Mouse (Mus musculus) lung, postnatal 36 days (tissue): Measurements from ENCODE around the gene Rbm12.

Experiments used
- DNase-seq: peaks from one replicate; pipeline ENCODE4 v3.0.0; 2022; ENCODE audit warnings: mixed read lengths

Gene Rbm12

GRCm38 (mm10) chr2:156079183-156079560 is 32.6 kb downstream of the Rbm12 start:
- no peak for DNase-seq

- DNase-seq: no peak
Measured at GRCm38 (mm10) chr2:156078421-156079182, 33.2 kb downstream of the Rbm12 start.

GRCm38 (mm10) chr2:156077461-156077860 is 34.3 kb downstream of the Rbm12 start:
- no peak for DNase-seq

GRCm38 (mm10) chr2:156073725-156074124 is 38.1 kb downstream of the Rbm12 start:
- DNase-seq: peak; percentile 47

GRCm38 (mm10) chr2:156071236-156071635 is 40.5 kb downstream of the Rbm12 start:
- no peak for DNase-seq

GRCm38 (mm10) chr2:156067916-156068315 is 43.9 kb downstream of the Rbm12 start:
- no peak for DNase-seq

GRCm38 (mm10) chr2:156066126-156066525 is 45.7 kb downstream of the Rbm12 start:
- DNase-seq: no peak

GRCm38 (mm10) chr2:156065099-156066041 is 46.4 kb downstream of the Rbm12 start, which contains the start of gene Spag4:
TSS of gene Spag4 (plus strand) at chr2:156065175.
- peak; percentile 78 for DNase-seq

- DNase-seq: peak; percentile 2
Measured at GRCm38 (mm10) chr2:156052816-156053215, 59.0 kb downstream of the Rbm12 start, which contains the start of gene Fer1l4. TSS of gene Fer1l4 (minus strand) at chr2:156052947.

GRCm38 (mm10) chr2:156047929-156048328 is 63.8 kb downstream of the Rbm12 start:
- peak; percentile 53 for DNase-seq

GRCm38 (mm10) chr2:156042903-156043302 is 68.9 kb downstream of the Rbm12 start:
- DNase-seq: no peak
